9 mouse cellular contexts compared by ENCODE assay signal in the genomic region with DNA sequence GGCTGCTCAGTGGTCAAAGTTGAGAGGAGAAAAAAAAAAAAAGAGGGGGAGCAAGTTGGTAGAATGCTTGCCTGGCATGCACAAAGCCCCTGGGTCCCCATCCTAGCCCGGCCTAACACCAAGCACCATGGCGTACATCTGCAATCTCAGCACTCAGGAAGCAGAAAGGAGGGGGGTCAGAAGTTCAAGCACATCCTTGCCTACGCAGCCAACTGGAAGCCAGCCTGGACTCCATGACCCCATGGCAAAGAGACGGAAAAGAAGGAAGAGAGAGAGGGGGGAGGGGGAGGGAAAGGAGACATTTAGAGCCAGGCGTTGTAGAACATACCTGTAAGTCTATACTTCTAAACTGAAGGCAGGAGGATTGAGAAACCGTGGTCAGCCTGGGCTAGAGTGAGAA. TPM values are rescaled to one million over a fixed set of nuclear protein-coding genes. Genes with fewer than 3 reads are reported as not detected.
DNase-seq lines count a peak whose midpoint lies in the region; ATAC-seq lines count a peak whose summit lies in the region.
"Had no signal": no experiment of that assay in that cellular context is flagged by ENCODE, and none has a peak within 500 bp of the region (broad histone marks: within the 10 kb centered on the region; RNA-seq: fewer than 3 reads in every experiment).

No protein-coding gene starts in this region.

- 42% methylated on average over 6 of the region's 6 CpGs for WGBS in embryonic facial prominence, embryonic 12.5 days
- WGBS in lung, embryonic 15.5 days, result 31% methylated on average over 6 of the region's 6 CpGs

- H3K9ac ChIP-seq in embryonic facial prominence, embryonic 12.5 days, result no peak overlapping the region
- H3K9ac ChIP-seq in lung, embryonic 15.5 days, result no peak overlapping the region

- H3K4me2 ChIP-seq in embryonic facial prominence, embryonic 12.5 days (replicated peaks), result no peak overlapping the region
- peak overlapping the region; percentile 19; the same call in 1 of the 2 replicates for H3K4me2 ChIP-seq in lung, embryonic 15.5 days

- H3K4me1 ChIP-seq in embryonic facial prominence, embryonic 12.5 days, result peaks cover 13% of the 10 kb centered on the region
- H3K4me1 ChIP-seq in lung, embryonic 15.5 days, result peaks cover 20% of the 10 kb centered on the region

- H3K36me3 ChIP-seq in embryonic facial prominence, embryonic 12.5 days, result no peaks in the 10 kb centered on the region
- no peaks in the 10 kb centered on the region for H3K36me3 ChIP-seq in lung, embryonic 15.5 days

- no peaks in the 10 kb centered on the region for H3K9me3 ChIP-seq in embryonic facial prominence, embryonic 12.5 days
- no peaks in the 10 kb centered on the region for H3K9me3 ChIP-seq in lung, embryonic 15.5 days

- no peaks in the 10 kb centered on the region for H3K27me3 ChIP-seq in embryonic facial prominence, embryonic 12.5 days
- no peaks in the 10 kb centered on the region for H3K27me3 ChIP-seq in lung, embryonic 15.5 days
- H3K27me3 ChIP-seq: Patski had no signal

- intact Hi-C loops in left cerebral cortex, postnatal 10 days (cut with DNase I), result no loop called here

- no peak overlapping the region for H3K4me3 ChIP-seq in embryonic facial prominence, embryonic 12.5 days
- no peak overlapping the region for H3K4me3 ChIP-seq in lung, embryonic 15.5 days

- H3K27ac ChIP-seq in embryonic facial prominence, embryonic 12.5 days, result peak overlapping the region; percentile 58; the same call in 1 of the 2 replicates
- peak overlapping the region; percentile 75 for H3K27ac ChIP-seq in lung, embryonic 15.5 days

- no peak for ATAC-seq in embryonic facial prominence, embryonic 12.5 days (ENCODE audit: insufficient number of reproducible peaks, insufficient read depth, low FRiP score, low TSS enrichment)
- peak; percentile 58; the same call in 1 of the 2 replicates for ATAC-seq in lung, embryonic 15.5 days (ENCODE audit: borderline replicate concordance, extremely low read depth, low FRiP score, low TSS enrichment)

- peak; percentile 2 for DNase-seq in Muller cell, postnatal 12 days (ENCODE audit: inconsistent ontology term)
- DNase-seq in kidney, postnatal 14 days, result peak; percentile 67
- no peak for DNase-seq in left cerebral cortex, postnatal 10 days (ENCODE audit: extremely low spot score in 1 of 2, low spot score in 2 of 2)
- DNase-seq in spleen, postnatal 14 days (ENCODE audit: low spot score in 2 of 2), result no peak
- DNase-seq in B cell, adult 2 months, result no peak
- DNase-seq: cerebellum, adult 2 months had no signal

RNA-seq across cellular contexts. Expression of gene Mansc1, which starts 25.7 kb away (rescaled TPM):
- 0.75 and 1.2 TPM in 2 replicates for polyA plus RNA-seq in embryonic facial prominence, embryonic 12.5 days (2016; fragmentation: Nextera tagmentation; extraction: Ambion mirVana)
- 6.1 and 7.4 TPM in 2 replicates for polyA plus RNA-seq in lung, embryonic 15.5 days (2015; fragmentation: Nextera tagmentation; extraction: Ambion mirVana)
- 1 to 10 TPM; 3.9 to 4.0 TPM for total RNA-seq in left cerebral cortex, postnatal 10 days (2021)
- polyA plus RNA-seq: Patski had no signal

RNA-seq across cellular contexts. Expression of gene Borcs5, which starts 32.8 kb away (rescaled TPM):
- polyA plus RNA-seq in embryonic facial prominence, embryonic 12.5 days (2016; fragmentation: Nextera tagmentation; extraction: Ambion mirVana), result 21.1 and 21.9 TPM in 2 replicates
- polyA plus RNA-seq in lung, embryonic 15.5 days (2015; fragmentation: Nextera tagmentation; extraction: Ambion mirVana), result 13.4 and 15.9 TPM in 2 replicates
- total RNA-seq in left cerebral cortex, postnatal 10 days (2021), result 10 to 100 TPM; 26.3 to 26.5 TPM

RNA-seq across cellular contexts. Expression of gene Lrp6, which starts 39.8 kb away (rescaled TPM):
- polyA plus RNA-seq in embryonic facial prominence, embryonic 12.5 days (2016; fragmentation: Nextera tagmentation; extraction: Ambion mirVana), result 41.6 and 42.8 TPM in 2 replicates
- polyA plus RNA-seq in lung, embryonic 15.5 days (2015; fragmentation: Nextera tagmentation; extraction: Ambion mirVana), result 22.3 and 24.7 TPM in 2 replicates
- total RNA-seq in left cerebral cortex, postnatal 10 days (2021), result 10 to 100 TPM; 41.2 to 44.0 TPM

Comparison
In these comparisons a context has a peak if more than half of its experiments do, and no peak if none do; other contexts are left out.
1. DNase-seq: peak in Muller cell, postnatal 12 days (single experiment) and kidney, postnatal 14 days (single experiment); none in left cerebral cortex, postnatal 10 days (0 of 2), spleen, postnatal 14 days (0 of 2) and B cell, adult 2 months (0 of 2).